Mouse (Mus musculus) brain, embryonic 14.5 days (tissue): ENCODE data around the gene Ccnc.

Source experiments
- CTCF ChIP-seq: fragments of 200-500 bp; IDR thresholded peaks from 2 replicates; pipeline ENCODE4 v1.5.1; 2012; ENCODE audit warnings: inconsistent platforms, mild to moderate bottlenecking, moderate library complexity, borderline replicate concordance; ENCODE audit not compliant: insufficient read depth, insufficient read length; ENCODE audit errors: extremely low read depth
- POLR2A ChIP-seq: fragments of 200-500 bp; IDR thresholded peaks from 2 replicates; pipeline ENCODE4 v1.6.1; 2012; ENCODE audit warnings: mild to moderate bottlenecking, inconsistent platforms, borderline replicate concordance; ENCODE audit not compliant: poor library complexity, insufficient read depth, insufficient read length, severe bottlenecking; ENCODE audit errors: extremely low read depth

DNA sequence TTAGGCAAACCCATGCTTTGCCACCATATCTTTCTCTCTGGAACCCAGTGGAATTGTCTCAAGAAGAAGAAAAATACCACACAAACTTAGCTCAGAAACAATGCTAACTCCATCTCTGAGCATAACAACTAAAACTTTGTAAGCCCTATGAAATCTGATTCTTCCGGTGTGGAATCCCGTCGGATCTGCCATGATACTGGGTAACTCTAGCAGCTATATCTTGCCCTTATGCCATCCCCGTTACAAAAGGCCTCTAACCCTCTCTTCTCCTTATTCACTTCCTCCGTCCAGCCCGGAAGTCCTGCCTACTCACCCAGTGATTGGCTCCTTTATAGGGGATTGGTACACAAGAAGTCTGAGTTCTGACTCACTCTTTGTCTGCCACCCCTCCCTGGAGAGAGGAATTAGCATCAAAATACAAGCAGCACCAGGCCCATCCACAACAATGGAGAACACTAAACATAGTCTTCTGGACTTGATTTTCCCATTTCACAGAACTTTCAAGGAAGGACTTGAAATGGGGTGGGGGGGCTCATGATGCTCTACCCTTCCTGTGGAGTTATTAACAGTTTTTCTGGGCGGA is 4.7 kb upstream of the Ccnc start:
- TF ChIP-seq POLR2A (no peak), CTCF (no peak)
